Mouse (Mus musculus) embryonic facial prominence, embryonic 15.5 days (tissue): Measurements from ENCODE around the gene Arnt2. TPM values are rescaled to one million over a fixed set of nuclear protein-coding genes. Genes with fewer than 3 reads are reported as not detected.

Experiments used
- ATAC-seq: fragments of 200-750 bp; cut with Nextera tagmentation; 2 replicates; pipeline ENCODE4 v1.8.0; 2017; ENCODE audit warnings: low read depth, moderate TSS enrichment; ENCODE audit not compliant: insufficient number of reproducible peaks, low FRiP score, low TSS enrichment
- H3K27ac ChIP-seq: fragments of 300-500 bp; sonication (generic); replicated peaks from 2 replicates; pipeline ENCODE4 v1.5.1; 2015; ENCODE audit warnings: mild to moderate bottlenecking, inconsistent platforms
- H3K27me3 ChIP-seq: fragments of 300-500 bp; sonication (generic); 2 replicates; pipeline ENCODE4 v1.6.1; 2015; ENCODE audit warnings: inconsistent platforms
- H3K36me3 ChIP-seq: fragments of 300-500 bp; sonication (generic); 2 replicates; pipeline ENCODE4 v1.6.1; 2015; ENCODE audit warnings: mild to moderate bottlenecking, inconsistent platforms
- H3K4me1 ChIP-seq: fragments of 300-500 bp; sonication (generic); 2 replicates; pipeline ENCODE4 v1.6.1; 2015; ENCODE audit warnings: inconsistent platforms
- H3K4me2 ChIP-seq: fragments of 300-500 bp; sonication (generic); replicated peaks from 2 replicates; pipeline ENCODE4 v1.6.1; 2015; ENCODE audit warnings: mild to moderate bottlenecking, inconsistent platforms
- H3K4me3 ChIP-seq: fragments of 300-500 bp; sonication (generic); replicated peaks from 2 replicates; pipeline ENCODE4 v1.5.1; 2015; ENCODE audit warnings: mild to moderate bottlenecking, inconsistent platforms
- H3K9ac ChIP-seq: fragments of 300-500 bp; sonication (generic); 2 replicates; pipeline ENCODE4 v1.6.1; 2015; ENCODE audit warnings: inconsistent platforms
- H3K9me3 ChIP-seq: fragments of 300-500 bp; sonication (generic); replicated peaks from 2 replicates; pipeline ENCODE4 v1.6.1; 2016; ENCODE audit warnings: inconsistent platforms
- WGBS: fragments of 180-500 bp; shearing (Covaris S2); methylation state at CpG from one replicate; pipeline ENCODE4 v1.1.7; 2015; 5-methylcytosine and 5-hydroxymethylcytosine counted together
- polyA plus RNA-seq: library from polyadenylated mRNA; unstranded; fragments of >200 nt; fragmentation: Nextera tagmentation; extraction: Ambion mirVana; gene quantifications from 2 replicates; pipeline ENCODE4 v1.2.1, GENCODE M21; 2015

The Arnt2 gene
- polyA plus RNA-seq, 1 experiment from 2014 or later: 6.5 TPM

- no peak for ATAC-seq
- 31% methylated on average over 1 of the region's 1 CpGs for WGBS
- H3K4me3 ChIP-seq: no peak overlapping the region
- H3K27me3 ChIP-seq: no peaks in the 10 kb centered on the region
- no peaks in the 10 kb centered on the region for H3K9me3 ChIP-seq
- no peak overlapping the region for H3K27ac ChIP-seq
- H3K4me2 ChIP-seq: no peak overlapping the region
- H3K4me1 ChIP-seq: peaks cover 18% of the 10 kb centered on the region; the same call in 1 of the 2 replicates
- H3K9ac ChIP-seq: no peak overlapping the region
- peaks cover 11% of the 10 kb centered on the region; the same call in 1 of the 2 replicates for H3K36me3 ChIP-seq
Measured at GRCm38 (mm10) chr7:84339186-84339585, 70.8 kb downstream of the Arnt2 start.

- H3K4me1 ChIP-seq: peaks cover 23% of the 10 kb centered on the region
- H3K27me3 ChIP-seq: no peaks in the 10 kb centered on the region
- H3K9me3 ChIP-seq: no peaks in the 10 kb centered on the region
- H3K36me3 ChIP-seq: no peaks in the 10 kb centered on the region
- no peak overlapping the region for H3K4me3 ChIP-seq
- ATAC-seq: no peak
- no peak overlapping the region for H3K9ac ChIP-seq
- H3K27ac ChIP-seq: no peak overlapping the region
- no peak overlapping the region for H3K4me2 ChIP-seq
- WGBS: 71% methylated on average over 4 of the region's 4 CpGs
Measured at GRCm38 (mm10) chr7:84337768-84338167, 72.2 kb downstream of the Arnt2 start.

GRCm38 (mm10) chr7:84336907-84337306, 73.1 kb downstream of the Arnt2 start:
- H3K27me3 ChIP-seq: no peaks in the 10 kb centered on the region
- H3K4me3 ChIP-seq: no peak overlapping the region
- no peak for ATAC-seq
- no peak overlapping the region for H3K4me2 ChIP-seq
- H3K27ac ChIP-seq: no peak overlapping the region
- H3K4me1 ChIP-seq: peaks cover 30% of the 10 kb centered on the region
- 87% methylated on average over 4 of the region's 4 CpGs for WGBS
- no peak overlapping the region for H3K9ac ChIP-seq
- H3K36me3 ChIP-seq: no peaks in the 10 kb centered on the region
- H3K9me3 ChIP-seq: no peaks in the 10 kb centered on the region

GRCm38 (mm10) chr7:84336580-84336886, 73.4 kb downstream of the Arnt2 start:
- H3K9me3 ChIP-seq: no peaks in the 10 kb centered on the region
- H3K4me2 ChIP-seq: no peak overlapping the region
- H3K36me3 ChIP-seq: no peaks in the 10 kb centered on the region
- WGBS: 36% methylated on average over 2 of the region's 2 CpGs
- no peak overlapping the region for H3K9ac ChIP-seq
- no peak overlapping the region for H3K27ac ChIP-seq
- ATAC-seq: peak; percentile 51; the same call in 1 of the 2 replicates
- no peak overlapping the region for H3K4me3 ChIP-seq
- peaks cover 34% of the 10 kb centered on the region for H3K4me1 ChIP-seq
- H3K27me3 ChIP-seq: no peaks in the 10 kb centered on the region

- 38% methylated on average over 6 of the region's 6 CpGs for WGBS
- Histone ChIP-seq H3K27me3 (no peaks in the 10 kb centered on the region), H3K4me1 (peaks cover 35% of the 10 kb centered on the region), H3K4me3 (no peak overlapping the region), H3K4me2 (no peak overlapping the region), H3K9me3 (no peaks in the 10 kb centered on the region), H3K27ac (peak overlapping the region; percentile 23; the same call in 1 of the 2 replicates), H3K36me3 (no peaks in the 10 kb centered on the region), H3K9ac (no peak overlapping the region)
- 0 out of 2 replicates have a peak, but pooled peaks have one; percentile 9 for ATAC-seq
Measured at GRCm38 (mm10) chr7:84335766-84336579, 74.0 kb downstream of the Arnt2 start.

- ATAC-seq: no peak
- H3K4me2 ChIP-seq: no peak overlapping the region
- no peak overlapping the region for H3K4me3 ChIP-seq
- no peaks in the 10 kb centered on the region for H3K27me3 ChIP-seq
- peak overlapping the region; percentile 73 for H3K27ac ChIP-seq
- H3K36me3 ChIP-seq: no peaks in the 10 kb centered on the region
- no peak overlapping the region for H3K9ac ChIP-seq
- 86% methylated on average over 3 of the region's 3 CpGs for WGBS
- no peaks in the 10 kb centered on the region for H3K9me3 ChIP-seq
- peaks cover 35% of the 10 kb centered on the region for H3K4me1 ChIP-seq
Measured at GRCm38 (mm10) chr7:84333996-84334395, 76.0 kb downstream of the Arnt2 start.

- WGBS: 29% methylated on average over 11 of the region's 11 CpGs
- H3K27ac ChIP-seq: peak overlapping the region; percentile 73
- H3K4me2 ChIP-seq: no peak overlapping the region
- H3K9me3 ChIP-seq: no peaks in the 10 kb centered on the region
- ATAC-seq: peak; percentile 44; the same call in 1 of the 2 replicates
- 0 out of 2 replicates have a peak, but pooled peaks cover 9% of the 10 kb centered on the region for H3K27me3 ChIP-seq
- H3K36me3 ChIP-seq: no peaks in the 10 kb centered on the region
- H3K4me1 ChIP-seq: peaks cover 37% of the 10 kb centered on the region
- no peak overlapping the region for H3K9ac ChIP-seq
- H3K4me3 ChIP-seq: no peak overlapping the region
Measured at GRCm38 (mm10) chr7:84332295-84333168, 77.4 kb downstream of the Arnt2 start.

GRCm38 (mm10) chr7:84329174-84329583, 80.8 kb downstream of the Arnt2 start:
- Histone ChIP-seq H3K27me3 (0 out of 2 replicates have a peak, but pooled peaks cover 11% of the 10 kb centered on the region), H3K4me3 (no peak overlapping the region), H3K4me1 (peaks cover 25% of the 10 kb centered on the region), H3K9me3 (no peaks in the 10 kb centered on the region), H3K27ac (0 out of 2 replicates have a peak overlapping the region, but pooled peaks have one; percentile 18), H3K9ac (no peak overlapping the region), H3K4me2 (no peak overlapping the region), H3K36me3 (no peaks in the 10 kb centered on the region)
- 18% methylated on average over 1 of the region's 1 CpGs for WGBS
- ATAC-seq: no peak

- Histone ChIP-seq H3K36me3 (no peaks in the 10 kb centered on the region), H3K4me2 (no peak overlapping the region), H3K27ac (0 out of 2 replicates have a peak overlapping the region, but pooled peaks have one; percentile 18), H3K9me3 (no peaks in the 10 kb centered on the region), H3K4me3 (no peak overlapping the region), H3K27me3 (0 out of 2 replicates have a peak, but pooled peaks cover 11% of the 10 kb centered on the region), H3K4me1 (peaks cover 24% of the 10 kb centered on the region), H3K9ac (no peak overlapping the region)
- 53% methylated on average over 1 of the region's 1 CpGs for WGBS
- no peak for ATAC-seq
Measured at GRCm38 (mm10) chr7:84328770-84329169, 81.2 kb downstream of the Arnt2 start.

GRCm38 (mm10) chr7:84325570-84326328, 84.2 kb downstream of the Arnt2 start:
- Histone ChIP-seq H3K4me2 (no peak overlapping the region), H3K4me3 (no peak overlapping the region), H3K27me3 (0 out of 2 replicates have a peak, but pooled peaks cover 11% of the 10 kb centered on the region), H3K36me3 (no peaks in the 10 kb centered on the region), H3K9me3 (no peaks in the 10 kb centered on the region), H3K27ac (no peak overlapping the region), H3K4me1 (peaks cover 9% of the 10 kb centered on the region), H3K9ac (no peak overlapping the region)
- ATAC-seq: no peak
- WGBS: 73% methylated on average over 2 of the region's 2 CpGs
